Mouse (Mus musculus): ENCODE measurements around the gene Tspan32.

Gene Tspan32

GRCm38 (mm10) chr7:143054612-143054965 is 49.7 kb downstream of the Tspan32 start:
- no peak for DNase-seq (ENCODE audit: inconsistent ontology term)

- DNase-seq (ENCODE audit: inconsistent ontology term) = no peak
These were observed 50.2 kb downstream of the Tspan32 start for GRCm38 (mm10) chr7:143055001-143055400.

GRCm38 (mm10) chr7:143055499-143056186 is 50.8 kb downstream of the Tspan32 start:
- peak; percentile 63 for DNase-seq (ENCODE audit: inconsistent ontology term)

- no peak for DNase-seq (ENCODE audit: inconsistent ontology term)
These were observed 52.2 kb downstream of the Tspan32 start for GRCm38 (mm10) chr7:143057023-143057422.

GRCm38 (mm10) chr7:143057667-143058220 is 52.9 kb downstream of the Tspan32 start:
- DNase-seq (ENCODE audit: inconsistent ontology term) = no peak

- no peak for DNase-seq (ENCODE audit: inconsistent ontology term)
These were observed 53.4 kb downstream of the Tspan32 start for GRCm38 (mm10) chr7:143058221-143058697.

GRCm38 (mm10) chr7:143059202-143059870 is 54.5 kb downstream of the Tspan32 start:
- DNase-seq (ENCODE audit: inconsistent ontology term) = peak; percentile 58

- no peak for DNase-seq (ENCODE audit: inconsistent ontology term)
These were observed 57.9 kb downstream of the Tspan32 start for GRCm38 (mm10) chr7:143062704-143063103.

- no peak for DNase-seq (ENCODE audit: inconsistent ontology term)
These were observed 59.4 kb downstream of the Tspan32 start for GRCm38 (mm10) chr7:143064226-143064625.

- no peak for DNase-seq (ENCODE audit: inconsistent ontology term)
These were observed 60.8 kb downstream of the Tspan32 start for GRCm38 (mm10) chr7:143065692-143066091.

- DNase-seq (ENCODE audit: inconsistent ontology term) = no peak
These were observed 62.6 kb downstream of the Tspan32 start for GRCm38 (mm10) chr7:143067469-143067868.

- DNase-seq (ENCODE audit: inconsistent ontology term) = no peak
These were observed 63.1 kb downstream of the Tspan32 start for GRCm38 (mm10) chr7:143067897-143068296.

GRCm38 (mm10) chr7:143068316-143068881 is 63.6 kb downstream of the Tspan32 start:
- peak; percentile 73 for DNase-seq (ENCODE audit: inconsistent ontology term)

GRCm38 (mm10) chr7:143068882-143069591 is 64.2 kb downstream of the Tspan32 start, which contains the start of gene Tssc4:
Gene Tssc4, plus strand, starts transcription at chr7:143069249.
- DNase-seq (ENCODE audit: inconsistent ontology term) = peak; percentile 99
